Mouse (Mus musculus): ENCODE measurements around the gene Lnx2. TPM values are rescaled to one million over a fixed set of nuclear protein-coding genes. Genes with fewer than 3 reads are reported as not detected.
A peak's percentile ranks its signal among the peaks of the same experiment; 100 is the strongest.

Lnx2 gene
- polyA plus RNA-seq (2016; fragmentation: Nextera tagmentation; extraction: Ambion mirVana): 6.3 and 7.4 TPM in 2 replicates

DNA sequence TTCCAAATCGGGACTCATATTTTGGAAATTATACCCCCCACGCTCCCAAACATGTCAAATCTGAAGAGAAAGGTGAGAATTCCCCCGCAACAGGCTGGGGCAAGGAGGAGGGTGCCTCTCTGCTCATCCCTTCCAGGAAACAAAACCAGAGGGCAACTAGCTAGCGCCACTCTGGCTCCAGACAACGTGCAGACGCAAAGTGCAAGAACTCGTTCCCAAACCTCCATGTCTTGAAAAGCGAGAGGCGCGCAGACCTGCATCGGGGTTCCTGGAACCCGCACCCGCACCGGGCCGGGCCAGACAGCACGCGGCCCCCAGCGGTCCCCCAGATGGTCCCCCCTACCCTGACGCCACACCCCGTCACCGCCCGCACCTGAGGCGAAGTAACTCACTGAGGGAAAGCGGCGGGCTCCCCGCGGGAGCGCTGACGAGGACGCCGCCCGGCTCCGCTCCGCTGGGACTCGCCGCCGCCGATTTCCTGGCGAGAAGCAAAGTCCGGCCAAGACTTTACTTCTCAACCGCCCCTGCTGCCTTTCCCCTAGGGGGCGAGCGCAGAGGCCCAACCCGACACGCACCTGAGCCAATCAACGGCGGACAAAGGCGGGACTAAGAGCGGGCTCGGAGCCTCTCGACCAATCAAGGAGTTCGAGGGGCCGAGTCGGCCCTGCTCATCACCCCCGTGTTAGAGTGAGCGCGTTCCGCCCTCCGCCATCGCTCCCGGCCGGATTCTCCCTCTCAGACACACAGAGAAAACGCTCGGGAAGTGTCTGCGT is at the start of gene Lnx2:
Gene Lnx2 (minus strand): TSS at position 561 of the 773 bp plus-strand sequence.
- Histone ChIP-seq H3K4me1 (peaks cover 20% of the 10 kb centered on the region), H3K9ac (replicated peaks) (peak within 1 kb of the TSS; percentile 80), H3K36me3 (peaks cover 4% of the 10 kb centered on the region; the same call in 1 of the 2 replicates), H3K27me3 (peaks cover 10% of the 10 kb centered on the region), H3K4me2 (replicated peaks) (peak within 1 kb of the TSS; percentile 94), H3K9me3 (no peaks in the 10 kb centered on the region), H3K4me3 (peak within 1 kb of the TSS; percentile 81), H3K27ac (replicated peaks) (peak within 1 kb of the TSS; percentile 86)
- peak; percentile 99 for ATAC-seq (ENCODE audit: low FRiP score, low read depth)
- WGBS: under 1% methylated on average over 65 of the region's 65 CpGs

DNA sequence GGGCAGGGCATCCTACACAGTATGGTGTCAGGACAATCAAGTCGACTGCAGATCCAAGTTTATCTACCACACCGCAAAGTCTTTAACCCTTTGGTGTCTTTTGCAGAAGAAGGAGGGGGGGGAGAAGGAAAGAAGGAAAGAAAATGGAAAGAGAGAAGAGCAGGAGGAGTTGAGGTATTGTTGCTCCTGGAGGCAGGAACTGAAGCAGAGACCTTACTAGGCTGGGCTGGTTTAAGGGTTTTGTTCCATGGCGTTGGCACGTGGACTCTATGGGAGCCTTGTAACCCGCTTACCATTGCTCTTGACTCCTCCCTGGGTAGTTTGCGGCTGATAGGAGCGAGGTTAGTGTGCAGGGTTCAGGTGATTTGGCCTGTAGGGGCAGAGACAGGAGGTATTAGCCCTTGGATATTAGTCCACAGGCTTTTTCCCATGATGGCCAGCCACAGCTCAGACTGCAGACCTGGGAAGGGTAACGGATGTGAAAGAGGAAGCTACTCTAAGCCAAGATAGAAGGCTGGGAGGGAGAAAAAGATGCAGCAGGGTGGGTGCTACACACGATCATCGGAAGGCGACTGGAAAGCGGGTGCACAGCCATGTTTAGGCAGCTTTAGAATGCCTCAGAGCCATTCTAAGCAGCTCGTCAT is 49.3 kb upstream of the Lnx2 start:
- Histone ChIP-seq H3K27ac (replicated peaks) (no peak overlapping the region), H3K4me1 (peaks cover 9% of the 10 kb centered on the region), H3K9ac (replicated peaks) (no peak overlapping the region), H3K4me2 (replicated peaks) (no peak overlapping the region), H3K27me3 (peaks cover 18% of the 10 kb centered on the region), H3K9me3 (peaks cover 6% of the 10 kb centered on the region; the same call in 1 of the 2 replicates), H3K36me3 (no peaks in the 10 kb centered on the region), H3K4me3 (no peak overlapping the region)
- ATAC-seq (ENCODE audit: low FRiP score, low read depth): no peak
- 88% methylated on average over 13 of the region's 13 CpGs for WGBS

DNA sequence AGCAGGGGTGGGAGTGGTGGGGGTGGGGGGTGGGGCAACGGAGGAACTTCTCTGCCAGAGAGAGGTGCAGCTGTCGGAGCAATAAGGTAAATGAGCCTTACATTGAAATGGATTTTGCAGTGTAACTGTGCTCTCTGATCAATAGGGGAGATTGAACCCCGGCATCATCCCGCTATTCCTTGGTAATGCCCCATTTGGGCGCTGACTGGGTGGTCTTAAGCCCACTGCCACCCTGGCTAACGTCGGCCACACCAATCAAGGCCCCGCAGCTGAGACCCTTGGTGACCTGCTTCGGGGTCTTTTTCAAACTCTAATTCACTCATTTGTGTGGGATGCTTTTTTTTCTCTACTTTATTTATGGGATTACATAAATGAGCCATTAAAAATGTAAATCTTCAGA is 48.4 kb upstream of the Lnx2 start:
- WGBS: 53% methylated on average over 9 of the region's 9 CpGs
- Histone ChIP-seq H3K27ac (replicated peaks) (no peak overlapping the region), H3K9ac (replicated peaks) (no peak overlapping the region), H3K9me3 (peaks cover 9% of the 10 kb centered on the region; the same call in 1 of the 2 replicates), H3K27me3 (peaks cover 15% of the 10 kb centered on the region), H3K4me3 (no peak overlapping the region), H3K4me2 (replicated peaks) (no peak overlapping the region), H3K36me3 (no peaks in the 10 kb centered on the region), H3K4me1 (peaks cover 9% of the 10 kb centered on the region)
- ATAC-seq (ENCODE audit: low FRiP score, low read depth): peak; percentile 56; the same call in 1 of the 2 replicates

DNA sequence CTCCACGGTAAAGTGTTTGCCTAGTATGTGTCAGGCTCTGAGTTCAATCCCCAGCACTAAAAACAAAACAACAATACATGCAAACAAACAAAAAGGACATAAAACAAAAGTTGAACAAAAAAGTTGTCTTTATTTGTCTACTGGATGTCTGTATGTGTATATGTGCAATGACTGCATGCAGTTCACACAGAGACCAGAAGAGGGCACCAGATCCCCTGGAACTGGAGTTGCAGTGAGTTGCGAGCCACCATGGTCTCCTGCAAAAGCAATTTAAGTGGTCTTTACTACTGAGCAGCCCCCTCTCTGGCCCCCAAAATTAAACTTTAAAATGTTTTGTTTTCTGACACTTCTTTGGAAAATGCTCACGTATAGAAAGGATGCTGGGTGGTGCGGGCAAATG is 44.8 kb upstream of the Lnx2 start:
- Histone ChIP-seq H3K9ac (replicated peaks) (no peak overlapping the region), H3K27me3 (peaks cover 10% of the 10 kb centered on the region), H3K4me1 (peaks cover 9% of the 10 kb centered on the region), H3K27ac (replicated peaks) (no peak overlapping the region), H3K36me3 (no peaks in the 10 kb centered on the region), H3K4me2 (replicated peaks) (no peak overlapping the region), H3K9me3 (peaks cover 9% of the 10 kb centered on the region; the same call in 1 of the 2 replicates), H3K4me3 (no peak overlapping the region)
- 91% methylated on average over 4 of the region's 4 CpGs for WGBS
- no peak for ATAC-seq (ENCODE audit: low FRiP score, low read depth)

DNA sequence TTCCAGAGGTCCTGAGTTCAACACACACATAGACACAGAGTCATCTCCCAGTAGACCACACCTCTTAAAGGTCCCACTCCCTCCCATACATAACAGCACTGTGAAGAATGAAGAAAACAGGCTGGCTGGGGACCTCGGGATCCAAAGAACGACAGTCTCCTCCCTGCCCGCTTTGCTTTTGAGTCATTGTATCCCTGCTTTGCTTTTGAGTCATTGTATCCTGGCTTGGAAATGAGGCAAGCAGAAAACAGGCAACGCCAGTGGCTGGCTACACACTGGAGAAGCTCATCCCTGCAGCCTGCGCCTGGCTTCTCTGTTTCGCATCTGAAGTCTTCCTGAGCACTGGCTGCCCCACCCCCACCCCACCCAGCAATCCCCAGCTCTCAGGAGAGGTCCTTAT is 40.6 kb upstream of the Lnx2 start:
- no peak for ATAC-seq (ENCODE audit: low FRiP score, low read depth)
- Histone ChIP-seq H3K4me1 (no peaks in the 10 kb centered on the region), H3K27me3 (no peaks in the 10 kb centered on the region), H3K9me3 (peaks cover 13% of the 10 kb centered on the region), H3K9ac (replicated peaks) (no peak overlapping the region), H3K27ac (replicated peaks) (no peak overlapping the region), H3K4me3 (no peak overlapping the region), H3K4me2 (replicated peaks) (no peak overlapping the region), H3K36me3 (peaks cover 10% of the 10 kb centered on the region)
- 24% methylated on average over 6 of the region's 6 CpGs for WGBS

DNA sequence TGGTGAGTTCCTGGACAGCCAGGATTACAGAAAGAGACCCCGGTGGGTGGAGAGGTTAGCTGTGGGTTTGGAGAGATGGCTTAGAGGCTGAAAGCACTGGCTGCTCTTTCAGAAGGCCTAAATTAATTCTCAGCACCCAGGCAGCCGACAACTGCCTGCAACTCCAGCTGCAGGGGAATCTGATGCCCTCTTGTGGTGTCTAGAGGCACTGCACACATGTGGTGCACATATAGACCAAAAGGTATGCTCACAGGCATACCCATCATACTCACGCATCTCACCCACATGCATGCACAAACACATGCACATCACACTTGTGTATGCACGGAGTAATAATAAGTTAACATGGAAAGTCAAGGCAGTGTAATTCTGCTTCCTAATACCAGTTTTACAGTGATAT is 39.2 kb upstream of the Lnx2 start:
- Histone ChIP-seq H3K36me3 (peaks cover 19% of the 10 kb centered on the region), H3K27ac (replicated peaks) (no peak overlapping the region), H3K9ac (replicated peaks) (no peak overlapping the region), H3K4me2 (replicated peaks) (no peak overlapping the region), H3K4me1 (no peaks in the 10 kb centered on the region), H3K9me3 (peaks cover 6% of the 10 kb centered on the region), H3K27me3 (no peaks in the 10 kb centered on the region), H3K4me3 (no peak overlapping the region)
- WGBS: 96% methylated on average over 4 of the region's 4 CpGs
- no peak for ATAC-seq (ENCODE audit: low FRiP score, low read depth)

DNA sequence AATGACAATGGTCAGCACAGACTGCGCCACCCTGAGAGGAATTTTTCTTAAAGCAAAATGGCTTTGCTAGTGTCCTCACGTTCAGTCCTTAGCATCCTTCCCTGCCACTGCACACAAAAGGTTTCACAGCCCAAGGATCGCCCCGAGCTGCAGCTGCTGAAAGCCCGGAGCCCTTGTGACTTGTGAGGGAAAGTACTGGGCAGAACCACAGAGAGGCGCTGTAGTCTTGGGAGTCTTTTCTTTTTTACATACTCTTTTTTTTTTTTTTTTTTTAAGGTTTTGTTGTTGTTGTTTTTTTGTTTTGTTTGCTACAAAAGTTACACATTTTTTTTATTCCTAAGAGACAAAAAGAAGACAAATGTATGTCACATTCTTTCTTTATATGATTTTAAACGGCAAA is 38.4 kb upstream of the Lnx2 start:
- Histone ChIP-seq H3K4me3 (no peak overlapping the region), H3K9me3 (peaks cover 4% of the 10 kb centered on the region; the same call in 1 of the 2 replicates), H3K4me1 (no peaks in the 10 kb centered on the region), H3K9ac (replicated peaks) (no peak overlapping the region), H3K4me2 (replicated peaks) (no peak overlapping the region), H3K36me3 (peaks cover 24% of the 10 kb centered on the region), H3K27ac (replicated peaks) (no peak overlapping the region), H3K27me3 (no peaks in the 10 kb centered on the region)
- no peak for ATAC-seq (ENCODE audit: low FRiP score, low read depth)
- WGBS: 72% methylated on average over 7 of the region's 7 CpGs

DNA sequence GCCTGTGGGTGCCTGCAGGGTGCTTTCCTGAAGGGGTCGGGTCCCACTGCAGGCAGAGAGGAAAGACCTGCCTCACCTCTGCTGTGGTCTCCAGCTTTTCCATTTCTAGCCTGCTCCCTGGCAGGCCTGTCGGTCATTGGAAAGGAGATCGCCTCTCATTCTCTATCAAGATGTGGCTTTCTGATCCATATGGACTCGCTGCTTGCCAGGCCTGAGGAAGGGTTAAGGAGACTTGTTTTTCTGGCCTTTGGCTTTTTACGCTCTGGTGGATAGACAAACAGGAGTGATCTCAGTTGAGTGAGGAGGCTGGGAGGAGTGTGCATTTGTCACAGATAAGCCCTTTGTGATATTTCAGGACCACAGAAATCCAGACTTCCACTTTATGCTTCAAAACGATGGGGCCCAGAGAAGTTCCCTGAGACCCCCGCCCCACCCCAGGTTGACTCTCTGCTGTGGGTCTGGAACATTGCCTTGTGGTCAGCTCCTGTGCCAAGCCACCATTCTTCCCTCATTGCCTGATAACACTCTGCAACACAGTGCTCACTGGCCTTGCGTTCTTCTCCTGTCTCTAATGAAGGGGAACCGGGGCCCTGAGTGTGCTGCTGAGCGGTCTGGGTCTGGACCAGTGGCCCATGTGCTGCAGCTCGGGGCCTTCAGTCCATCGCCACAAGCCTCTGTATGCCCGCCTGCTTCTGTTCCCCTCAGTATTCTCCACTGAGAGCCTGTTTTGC is 32.6 kb upstream of the Lnx2 start:
- no peak overlapping the region for H3K4me2 ChIP-seq (replicated peaks)
- WGBS: 93% methylated on average over 13 of the region's 13 CpGs
- H3K36me3 ChIP-seq: peaks cover 60% of the 10 kb centered on the region
- ATAC-seq (ENCODE audit: low FRiP score, low read depth): no peak
- H3K9ac ChIP-seq (replicated peaks): no peak overlapping the region
- no peaks in the 10 kb centered on the region for H3K4me1 ChIP-seq
- no peak overlapping the region for H3K27ac ChIP-seq (replicated peaks)
- H3K27me3 ChIP-seq: no peaks in the 10 kb centered on the region
- H3K4me3 ChIP-seq: no peak overlapping the region
- no peaks in the 10 kb centered on the region for H3K9me3 ChIP-seq

DNA sequence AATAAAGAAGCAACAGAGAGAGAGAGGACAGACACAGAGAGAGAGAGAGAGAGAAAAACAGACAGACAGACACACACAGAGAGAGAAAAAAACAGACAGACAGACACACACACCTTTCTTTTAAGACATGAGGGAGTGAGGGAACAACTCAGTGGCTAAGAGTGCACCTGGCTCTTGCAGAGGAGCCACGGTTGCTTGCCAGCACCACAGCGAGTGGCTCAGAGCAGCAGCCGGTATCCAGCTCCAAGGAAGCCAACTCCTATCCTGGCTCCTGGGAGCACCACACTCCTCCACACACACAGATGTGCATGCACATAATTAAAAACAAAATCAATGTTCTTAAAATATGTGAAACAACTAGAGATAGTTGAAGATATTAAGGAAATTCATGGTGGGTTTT is 30.9 kb upstream of the Lnx2 start:
- 95% methylated on average over 3 of the region's 3 CpGs for WGBS
- H3K9ac ChIP-seq (replicated peaks): no peak overlapping the region
- H3K4me1 ChIP-seq: no peaks in the 10 kb centered on the region
- H3K9me3 ChIP-seq: no peaks in the 10 kb centered on the region
- no peak overlapping the region for H3K27ac ChIP-seq (replicated peaks)
- no peak overlapping the region for H3K4me3 ChIP-seq
- no peak overlapping the region for H3K4me2 ChIP-seq (replicated peaks)
- peaks cover 58% of the 10 kb centered on the region for H3K36me3 ChIP-seq
- H3K27me3 ChIP-seq: no peaks in the 10 kb centered on the region
- no peak for ATAC-seq (ENCODE audit: low FRiP score, low read depth)

DNA sequence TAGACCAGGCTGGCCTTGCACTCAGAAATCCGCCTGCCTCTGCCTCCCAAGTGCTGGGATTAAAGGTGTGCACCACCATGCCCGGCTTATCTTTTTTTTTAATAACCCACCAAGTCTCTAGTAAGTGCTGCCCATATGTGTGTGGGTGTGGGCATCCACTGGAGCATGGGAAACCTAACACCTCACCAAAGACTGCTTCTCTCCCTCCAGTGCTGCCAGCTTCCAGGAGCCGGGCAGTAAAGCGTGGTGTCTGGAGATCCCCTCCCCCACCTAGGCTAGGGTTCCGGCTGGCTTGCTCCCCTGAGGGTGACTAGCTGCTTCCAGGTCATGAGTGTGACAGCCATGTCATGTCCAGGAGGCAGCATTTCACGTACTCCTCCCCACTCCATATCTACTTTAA is 25.9 kb upstream of the Lnx2 start:
- no peak for ATAC-seq (ENCODE audit: low FRiP score, low read depth)
- Histone ChIP-seq H3K4me3 (no peak overlapping the region), H3K36me3 (peaks cover 46% of the 10 kb centered on the region)

DNA sequence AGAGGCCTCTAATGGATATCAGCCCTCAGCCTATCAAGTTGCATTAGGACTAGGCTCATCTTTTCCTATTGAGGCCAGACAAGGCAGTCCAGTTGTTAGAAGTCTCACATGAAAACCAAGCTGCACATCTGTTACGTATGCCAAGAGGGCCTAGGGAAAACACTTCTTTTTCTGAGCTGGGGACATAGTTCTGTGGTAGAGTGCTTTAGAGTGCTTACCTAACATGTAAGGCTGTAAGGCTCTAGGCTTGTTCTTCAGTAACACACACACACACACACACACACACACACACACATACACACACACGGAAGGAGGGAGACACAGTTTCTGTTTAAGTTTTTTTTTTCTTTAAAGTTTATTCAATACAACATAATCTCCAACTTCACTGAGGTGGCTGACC is 23.8 kb upstream of the Lnx2 start:
- Histone ChIP-seq H3K9ac (replicated peaks) (no peak overlapping the region), H3K9me3 (no peaks in the 10 kb centered on the region), H3K27me3 (no peaks in the 10 kb centered on the region), H3K4me2 (replicated peaks) (no peak overlapping the region), H3K4me1 (no peaks in the 10 kb centered on the region), H3K4me3 (no peak overlapping the region), H3K36me3 (peaks cover 31% of the 10 kb centered on the region; the same call in 1 of the 2 replicates), H3K27ac (replicated peaks) (no peak overlapping the region)
- 83% methylated on average over 2 of the region's 2 CpGs for WGBS
- no peak for ATAC-seq (ENCODE audit: low FRiP score, low read depth)

More for the DNA sequence above, 25.9 kb upstream of the Lnx2 start:
- Histone ChIP-seq H3K27ac (replicated peaks) (no peak overlapping the region), H3K9me3 (no peaks in the 10 kb centered on the region), H3K9ac (replicated peaks) (no peak overlapping the region), H3K27me3 (no peaks in the 10 kb centered on the region), H3K4me1 (no peaks in the 10 kb centered on the region), H3K4me2 (replicated peaks) (no peak overlapping the region)
- WGBS: 93% methylated on average over 6 of the region's 6 CpGs

DNA sequence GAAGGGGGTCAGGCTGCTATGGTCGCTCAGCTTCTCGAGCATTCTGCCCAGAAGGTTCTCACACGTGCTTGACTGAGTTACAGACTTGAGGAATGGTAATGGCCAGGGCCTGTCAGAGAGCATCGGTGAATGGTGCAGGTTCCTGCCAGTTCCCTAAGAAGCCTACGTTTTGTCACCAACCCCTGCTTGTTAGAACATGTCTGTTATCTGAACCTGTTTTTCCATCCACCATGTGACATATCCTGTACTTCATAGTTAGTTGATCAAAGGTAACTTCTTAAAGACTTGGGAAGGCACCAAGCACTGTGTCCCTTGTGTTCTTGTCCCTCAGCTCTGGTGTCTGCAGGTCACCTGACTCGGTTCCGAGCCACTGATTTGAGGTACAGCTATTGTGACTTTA is 22.3 kb upstream of the Lnx2 start:
- Histone ChIP-seq H3K9ac (replicated peaks) (no peak overlapping the region), H3K27ac (replicated peaks) (no peak overlapping the region), H3K36me3 (peaks cover 32% of the 10 kb centered on the region; the same call in 1 of the 2 replicates), H3K4me2 (replicated peaks) (no peak overlapping the region), H3K9me3 (no peaks in the 10 kb centered on the region), H3K27me3 (no peaks in the 10 kb centered on the region), H3K4me1 (no peaks in the 10 kb centered on the region), H3K4me3 (no peak overlapping the region)
- WGBS: 92% methylated on average over 7 of the region's 7 CpGs
- no peak for ATAC-seq (ENCODE audit: low FRiP score, low read depth)

Measured in midbrain, embryonic 12.5 days (tissue).